Mouse (Mus musculus): ENCODE data around the gene Fbxo36.

The Fbxo36 gene

GRCm38 (mm10) chr1:84839309-84840017 lies at the start of gene Fbxo36:
TSS of gene Fbxo36 (plus strand) at chr1:84839841.
- peak; percentile 92 for DNase-seq (ENCODE audit: low read depth, low spot score)

GRCm38 (mm10) chr1:84791393-84791792 lies 48.2 kb upstream of the Fbxo36 start:
- no peak for DNase-seq (ENCODE audit: low read depth, low spot score)

GRCm38 (mm10) chr1:84795335-84795734 lies 44.3 kb upstream of the Fbxo36 start:
- DNase-seq (ENCODE audit: low read depth, low spot score), result no peak

GRCm38 (mm10) chr1:84799166-84799565 lies 40.5 kb upstream of the Fbxo36 start:
- DNase-seq (ENCODE audit: low read depth, low spot score), result no peak

GRCm38 (mm10) chr1:84803788-84804187 lies 35.9 kb upstream of the Fbxo36 start:
- no peak for DNase-seq (ENCODE audit: low read depth, low spot score)

GRCm38 (mm10) chr1:84817596-84817995 lies 22.0 kb upstream of the Fbxo36 start:
- no peak for DNase-seq (ENCODE audit: low read depth, low spot score)

GRCm38 (mm10) chr1:84825091-84825490 lies 14.6 kb upstream of the Fbxo36 start:
- DNase-seq (ENCODE audit: low read depth, low spot score), result no peak

GRCm38 (mm10) chr1:84837523-84838145 lies 2.0 kb upstream of the Fbxo36 start:
- no peak for DNase-seq (ENCODE audit: low read depth, low spot score)

- peak; percentile 33 for DNase-seq (ENCODE audit: low read depth, low spot score)
Observed at GRCm38 (mm10) chr1:84838156-84838555, 1.5 kb upstream of the Fbxo36 start.

GRCm38 (mm10) chr1:84838621-84839151 lies 955 bp upstream of the Fbxo36 start:
- peak; percentile 58 for DNase-seq (ENCODE audit: low read depth, low spot score)

- peak; percentile 4 for DNase-seq (ENCODE audit: low read depth, low spot score)
Observed at GRCm38 (mm10) chr1:84840018-84840664, 500 bp downstream of the Fbxo36 start, which contains the start of gene Trip12. TSS of gene Trip12 (minus strand) at chr1:84840516.

GRCm38 (mm10) chr1:84841061-84841460 lies 1.4 kb downstream of the Fbxo36 start:
- DNase-seq (ENCODE audit: low read depth, low spot score), result no peak

- DNase-seq (ENCODE audit: low read depth, low spot score), result no peak
Observed at GRCm38 (mm10) chr1:84843366-84843765, 3.7 kb downstream of the Fbxo36 start.

- no peak for DNase-seq (ENCODE audit: low read depth, low spot score)
Observed at GRCm38 (mm10) chr1:84847698-84848097, 8.1 kb downstream of the Fbxo36 start.

GRCm38 (mm10) chr1:84848335-84848734 lies 8.7 kb downstream of the Fbxo36 start:
- DNase-seq (ENCODE audit: low read depth, low spot score), result no peak

GRCm38 (mm10) chr1:84848801-84849455 lies 9.3 kb downstream of the Fbxo36 start:
- DNase-seq (ENCODE audit: low read depth, low spot score), result no peak

- no peak for DNase-seq (ENCODE audit: low read depth, low spot score)
Observed at GRCm38 (mm10) chr1:84849804-84850203, 10.2 kb downstream of the Fbxo36 start.

GRCm38 (mm10) chr1:84850471-84850870 lies 10.8 kb downstream of the Fbxo36 start:
- no peak for DNase-seq (ENCODE audit: low read depth, low spot score)

- DNase-seq (ENCODE audit: low read depth, low spot score), result no peak
Observed at GRCm38 (mm10) chr1:84851512-84852235, 12.0 kb downstream of the Fbxo36 start.

- no peak for DNase-seq (ENCODE audit: low read depth, low spot score)
Observed at GRCm38 (mm10) chr1:84853721-84854120, 14.1 kb downstream of the Fbxo36 start.

GRCm38 (mm10) chr1:84854966-84855365 lies 15.3 kb downstream of the Fbxo36 start:
- DNase-seq (ENCODE audit: low read depth, low spot score), result no peak
